Mouse (Mus musculus) hindbrain, embryonic 14.5 days (tissue): ENCODE measurements around the gene Gpx1. TPM values are rescaled to one million over a fixed set of nuclear protein-coding genes. Genes with fewer than 3 reads are reported as not detected.

ENCODE experiments used
- ATAC-seq: fragments of 200-750 bp; cut with Nextera tagmentation; 2 replicates; pipeline ENCODE4 v1.8.0; 2017; ENCODE audit warnings: moderate number of reproducible peaks, mild to moderate bottlenecking, moderate TSS enrichment, moderate library complexity; ENCODE audit not compliant: low FRiP score
- DNase-seq: peaks from one replicate; pipeline ENCODE4 v3.0.0-alpha.2; 2015; ENCODE audit warnings: low spot score
- H3K27ac ChIP-seq: fragments of 300-500 bp; sonication (generic); 2 replicates; pipeline ENCODE4 v1.5.1; 2014; ENCODE audit warnings: mild to moderate bottlenecking, moderate library complexity
- H3K27me3 ChIP-seq: fragments of 300-500 bp; sonication (generic); 2 replicates; pipeline ENCODE4 v1.6.1; 2014; ENCODE audit warnings: mild to moderate bottlenecking, low read length, mixed read lengths; ENCODE audit not compliant: control insufficient read depth, insufficient read depth
- H3K36me3 ChIP-seq: fragments of 300-500 bp; sonication (generic); replicated peaks from 2 replicates; pipeline ENCODE4 v1.6.1; 2014; ENCODE audit not compliant: control insufficient read depth, insufficient read depth
- H3K4me1 ChIP-seq: fragments of 300-500 bp; sonication (generic); replicated peaks from 2 replicates; pipeline ENCODE4 v1.6.1; 2014; ENCODE audit warnings: antibody characterized with exemption, low read length, mixed read lengths; ENCODE audit not compliant: control insufficient read depth, insufficient read depth
- H3K4me2 ChIP-seq: fragments of 300-500 bp; sonication (generic); replicated peaks from 2 replicates; pipeline ENCODE4 v1.6.1; 2014; ENCODE audit warnings: mild to moderate bottlenecking, moderate library complexity
- H3K4me3 ChIP-seq: fragments of 300-500 bp; sonication (generic); replicated peaks from 2 replicates; pipeline ENCODE4 v1.5.1; 2014; ENCODE audit warnings: mild to moderate bottlenecking, low read length
- H3K9ac ChIP-seq: fragments of 300-500 bp; sonication (generic); 2 replicates; pipeline ENCODE4 v1.6.1; 2014
- H3K9me3 ChIP-seq: fragments of 300-500 bp; sonication (generic); 2 replicates; pipeline ENCODE4 v1.6.1; 2016; ENCODE audit warnings: low read length; ENCODE audit not compliant: control insufficient read depth
- WGBS: fragments of 180-500 bp; shearing (Covaris S2); extraction: QIAGEN DNeasy Blood & Tissue Kit; methylation state at CpG from one replicate; pipeline ENCODE4 v1.1.7; 2014; 5-methylcytosine and 5-hydroxymethylcytosine counted together
- polyA plus RNA-seq: library from polyadenylated mRNA; unstranded; fragments of >200 nt; fragmentation: Nextera tagmentation; extraction: Ambion mirVana; gene quantifications from 2 replicates; pipeline ENCODE4 v1.2.1, GENCODE M21; 2014

Gene Gpx1
- polyA plus RNA-seq, 1 experiment from 2014 or later, result 488 TPM

- Histone ChIP-seq H3K27ac (no peak overlapping the region), H3K36me3 (no peaks in the 10 kb centered on the region), H3K4me1 (peaks cover 23% of the 10 kb centered on the region), H3K9ac (no peak overlapping the region), H3K4me2 (no peak overlapping the region), H3K9me3 (no peaks in the 10 kb centered on the region), H3K27me3 (no peaks in the 10 kb centered on the region), H3K4me3 (no peak overlapping the region)
- ATAC-seq (no peak), DNase-seq (no peak)
- 86% methylated on average over 4 of the region's 4 CpGs for WGBS
These were observed 5.8 kb downstream of the Gpx1 start for GRCm38 (mm10) chr9:108344471-108344870.

DNA sequence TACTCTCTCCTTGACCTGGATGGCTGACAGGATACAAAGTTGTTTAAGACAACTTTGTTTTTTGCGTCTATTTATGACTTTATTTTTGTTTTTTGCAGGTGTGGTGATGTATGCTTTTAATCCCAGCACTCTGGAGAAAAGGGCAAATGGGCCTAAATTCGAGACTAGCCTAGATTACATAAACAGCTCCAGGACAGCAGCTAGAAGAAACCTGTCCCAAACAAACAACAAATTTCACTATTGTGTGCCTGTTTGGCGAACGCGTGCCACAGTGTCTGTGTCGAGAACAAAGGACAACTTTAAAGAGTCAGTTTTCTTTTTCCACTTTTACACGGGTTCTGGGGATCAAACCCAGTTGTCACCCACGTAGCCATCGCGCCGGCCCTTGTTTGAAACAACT lies 8.3 kb downstream of the Gpx1 start:
- Histone ChIP-seq H3K9ac (peak overlapping the region; percentile 89), H3K4me3 (peak overlapping the region; percentile 90), H3K27me3 (no peaks in the 10 kb centered on the region), H3K27ac (peak overlapping the region; percentile 99), H3K4me1 (peaks cover 12% of the 10 kb centered on the region), H3K36me3 (peaks cover 24% of the 10 kb centered on the region), H3K4me2 (peak overlapping the region; percentile 91), H3K9me3 (no peaks in the 10 kb centered on the region)
- ATAC-seq (no peak), DNase-seq (no peak)
- 6% methylated on average over 11 of the region's 11 CpGs for WGBS

GRCm38 (mm10) chr9:108347540-108348289 lies 9.0 kb downstream of the Gpx1 start, which contains the start of gene Usp4:
Gene Usp4, plus strand, starts transcription at chr9:108347853.
- WGBS, result under 1% methylated on average over 65 of the region's 75 CpGs
- H3K4me2 ChIP-seq, result peak within 1 kb of the TSS; percentile 91
- H3K9me3 ChIP-seq, result no peaks in the 10 kb centered on the region
- peaks cover 12% of the 10 kb centered on the region for H3K4me1 ChIP-seq
- H3K9ac ChIP-seq, result peak within 1 kb of the TSS; percentile 89
- H3K27ac ChIP-seq, result peak within 1 kb of the TSS; percentile 99
- peak; percentile 92 for DNase-seq
- H3K4me3 ChIP-seq, result peak within 1 kb of the TSS; percentile 90
- H3K36me3 ChIP-seq, result peaks cover 30% of the 10 kb centered on the region
- peak; percentile 92 for ATAC-seq
- H3K27me3 ChIP-seq, result no peaks in the 10 kb centered on the region

DNA sequence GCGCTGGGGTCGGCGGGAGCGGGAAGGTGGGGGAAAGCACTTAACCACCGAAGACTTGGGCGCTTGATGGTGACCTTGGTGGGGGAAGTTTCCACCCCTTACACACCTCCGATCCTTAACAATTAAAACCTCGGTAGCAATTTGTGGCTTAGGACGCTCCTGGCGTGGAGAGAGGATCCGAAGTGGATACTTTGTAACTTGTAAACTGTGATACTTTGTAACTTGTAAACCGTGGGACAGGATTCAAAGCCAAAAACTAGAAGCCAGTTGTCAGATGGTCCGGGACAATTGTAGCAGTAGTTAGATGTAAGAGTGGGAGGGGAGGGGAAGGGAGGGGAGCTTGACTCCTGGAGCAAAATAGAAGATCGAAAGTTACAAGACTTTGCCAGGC lies 9.6 kb downstream of the Gpx1 start:
- WGBS, result 9% methylated on average over 14 of the region's 14 CpGs
- Histone ChIP-seq H3K36me3 (peaks cover 36% of the 10 kb centered on the region), H3K4me1 (peaks cover 12% of the 10 kb centered on the region), H3K27me3 (no peaks in the 10 kb centered on the region), H3K27ac (peak overlapping the region; percentile 99; the same call in 1 of the 2 replicates), H3K4me3 (peak overlapping the region; percentile 90), H3K9ac (peak overlapping the region; percentile 89), H3K9me3 (no peaks in the 10 kb centered on the region), H3K4me2 (peak overlapping the region; percentile 91)
- ATAC-seq (no peak), DNase-seq (no peak)

- no peak overlapping the region for H3K4me2 ChIP-seq
- no peak for ATAC-seq
- peaks cover 12% of the 10 kb centered on the region for H3K4me1 ChIP-seq
- no peaks in the 10 kb centered on the region for H3K27me3 ChIP-seq
- H3K4me3 ChIP-seq, result no peak overlapping the region
- no peak for DNase-seq
- no peaks in the 10 kb centered on the region for H3K9me3 ChIP-seq
- H3K36me3 ChIP-seq, result peaks cover 51% of the 10 kb centered on the region
- WGBS, result 97% methylated on average over 4 of the region's 4 CpGs
- no peak overlapping the region for H3K9ac ChIP-seq
- no peak overlapping the region for H3K27ac ChIP-seq
These were observed 11.0 kb downstream of the Gpx1 start for GRCm38 (mm10) chr9:108349727-108350126.

DNA sequence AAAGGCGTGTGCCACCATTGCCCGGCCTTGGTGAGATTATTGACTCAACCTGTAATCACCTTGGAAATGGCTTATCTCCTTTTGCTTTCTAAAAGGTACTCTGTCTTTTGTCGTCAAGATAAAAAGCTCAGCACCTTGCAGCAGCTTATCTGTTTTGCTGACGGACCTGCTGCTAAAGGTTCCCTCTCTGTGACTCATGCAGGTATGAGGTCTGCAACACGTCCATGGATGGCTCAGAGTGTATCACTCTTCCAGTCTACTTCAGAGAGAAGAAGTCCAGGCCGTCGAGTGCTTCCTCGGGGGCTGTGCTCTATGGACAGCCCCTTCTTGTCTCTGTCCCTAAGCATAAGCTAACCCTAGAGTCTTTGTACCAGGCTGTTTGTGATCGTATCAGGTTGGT lies 39.5 kb downstream of the Gpx1 start:
- Histone ChIP-seq H3K4me2 (no peak overlapping the region), H3K4me1 (no peaks in the 10 kb centered on the region), H3K36me3 (peaks cover 98% of the 10 kb centered on the region), H3K27ac (no peak overlapping the region), H3K27me3 (no peaks in the 10 kb centered on the region), H3K9ac (no peak overlapping the region), H3K4me3 (no peak overlapping the region), H3K9me3 (no peaks in the 10 kb centered on the region)
- DNase-seq, result no peak
- ATAC-seq, result no peak
- 91% methylated on average over 9 of the region's 9 CpGs for WGBS

DNA sequence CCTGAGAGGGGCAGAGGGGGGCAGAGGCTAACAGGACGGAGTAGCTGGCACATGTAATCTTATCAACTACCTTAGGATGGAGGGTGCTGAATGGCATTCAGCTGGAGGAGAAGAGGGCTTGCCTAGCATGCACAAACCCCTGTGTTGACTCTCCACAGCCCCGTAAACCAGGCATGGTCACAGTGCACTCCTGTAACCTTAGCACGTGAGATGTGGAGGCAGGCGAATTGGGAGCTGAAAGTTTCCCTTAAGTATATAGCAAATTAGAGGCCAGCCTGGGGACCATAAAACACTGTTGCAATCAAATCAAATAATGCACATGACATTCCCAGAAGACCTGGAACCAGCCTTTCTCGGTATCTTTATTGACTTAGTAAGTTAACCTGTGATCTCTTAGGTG lies 40.0 kb downstream of the Gpx1 start:
- Histone ChIP-seq H3K4me1 (no peaks in the 10 kb centered on the region), H3K9ac (no peak overlapping the region), H3K4me3 (no peak overlapping the region), H3K36me3 (peaks cover 98% of the 10 kb centered on the region), H3K9me3 (no peaks in the 10 kb centered on the region), H3K27me3 (no peaks in the 10 kb centered on the region), H3K27ac (no peak overlapping the region), H3K4me2 (no peak overlapping the region)
- no peak for DNase-seq
- WGBS, result 88% methylated on average over 5 of the region's 5 CpGs
- ATAC-seq, result no peak

DNA sequence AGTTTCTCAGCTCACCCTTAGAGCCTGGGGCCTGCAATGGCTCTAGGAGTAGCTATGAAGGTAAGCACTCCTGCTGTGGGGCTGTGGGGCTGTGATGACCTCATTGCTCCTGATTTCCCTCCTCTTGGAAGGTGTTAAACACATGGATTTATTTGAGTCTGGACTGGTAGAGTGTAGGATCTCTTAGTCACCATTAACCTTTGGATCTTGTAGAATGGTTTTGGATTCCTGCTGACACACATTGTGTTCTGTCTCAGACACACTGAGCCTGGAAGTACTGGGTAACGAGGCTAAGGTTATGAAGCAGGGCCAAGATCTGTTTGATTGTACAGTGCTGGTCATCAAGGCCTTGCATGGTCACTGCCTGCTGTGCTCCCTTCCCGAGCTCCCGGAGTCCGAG lies 40.6 kb downstream of the Gpx1 start:
- Histone ChIP-seq H3K4me2 (no peak overlapping the region), H3K4me3 (no peak overlapping the region), H3K9me3 (no peaks in the 10 kb centered on the region), H3K27me3 (no peaks in the 10 kb centered on the region), H3K4me1 (no peaks in the 10 kb centered on the region), H3K27ac (no peak overlapping the region), H3K9ac (no peak overlapping the region), H3K36me3 (peaks cover 98% of the 10 kb centered on the region)
- WGBS, result 94% methylated on average over 4 of the region's 4 CpGs
- ATAC-seq, result no peak
- DNase-seq, result no peak

- Histone ChIP-seq H3K9me3 (no peaks in the 10 kb centered on the region), H3K27ac (no peak overlapping the region), H3K27me3 (no peaks in the 10 kb centered on the region), H3K4me3 (no peak overlapping the region), H3K36me3 (peaks cover 99% of the 10 kb centered on the region), H3K4me2 (no peak overlapping the region), H3K9ac (no peak overlapping the region), H3K4me1 (no peaks in the 10 kb centered on the region)
- 96% methylated on average over 9 of the region's 9 CpGs for whole genome bisulfite sequencing
- ATAC-seq, result no peak
- no peak for DNase-seq
These were observed 42.7 kb downstream of the Gpx1 start for GRCm38 (mm10) chr9:108381382-108381781.
